Mouse (Mus musculus): Measurements from ENCODE around the gene Zfp46. TPM values are rescaled to one million over a fixed set of nuclear protein-coding genes. Genes with fewer than 3 reads are reported as not detected.

Zfp46 gene
- polyA plus RNA-seq, 1 experiment, result 26.3 TPM

DNA sequence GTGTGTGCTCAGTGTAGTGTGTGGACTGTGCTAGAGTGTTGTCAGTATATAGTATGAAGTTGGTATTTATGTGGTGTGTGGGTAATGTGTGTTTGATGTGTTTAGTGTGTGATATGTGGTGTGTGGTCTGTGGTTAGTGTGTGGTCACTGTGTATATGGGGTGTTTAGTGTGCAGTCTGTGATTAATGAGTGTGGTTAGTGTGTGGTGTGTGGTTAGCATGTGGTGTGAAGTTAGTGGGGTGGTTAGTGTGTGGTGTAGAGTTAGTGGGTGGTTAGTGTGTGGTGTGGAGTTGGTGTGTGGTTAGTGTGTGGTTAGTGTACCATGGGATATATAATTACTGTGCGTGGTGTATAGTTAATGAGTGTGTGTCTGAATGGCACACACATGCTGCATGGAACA is 15.6 kb upstream of the Zfp46 start:
- Histone ChIP-seq H3K27ac (ENCODE audit: insufficient read depth, low read length) (no peak overlapping the region), H3K4me3 (replicated peaks; ENCODE audit: insufficient read depth, low read depth, low read length) (no peak overlapping the region), H3K27me3 (ENCODE audit: control insufficient read depth, insufficient read depth, low read length) (no peaks in the 10 kb centered on the region), H3K4me1 (ENCODE audit: control insufficient read depth, insufficient read depth, low read length) (no peaks in the 10 kb centered on the region)
- TF ChIP-seq CTCF (IDR thresholded peaks at IDR 0.05; ENCODE audit: borderline replicate concordance, insufficient read depth, low read depth, low read length) (no peak), POLR2A (IDR thresholded peaks at IDR 0.05; ENCODE audit: borderline replicate concordance, insufficient read depth, low read length) (no peak)
- no peak for DNase-seq
- WGBS, result 86% methylated on average over 1 of the region's 1 CpGs

GRCm38 (mm10) chr4:136270648-136271047 is 13.8 kb upstream of the Zfp46 start:
- DNase-seq, result no peak
- Histone ChIP-seq H3K4me3 (replicated peaks; ENCODE audit: insufficient read depth, low read depth, low read length) (no peak overlapping the region), H3K27me3 (ENCODE audit: control insufficient read depth, insufficient read depth, low read length) (no peaks in the 10 kb centered on the region), H3K4me1 (ENCODE audit: control insufficient read depth, insufficient read depth, low read length) (no peaks in the 10 kb centered on the region), H3K27ac (ENCODE audit: insufficient read depth, low read length) (no peak overlapping the region)
- TF ChIP-seq CTCF (IDR thresholded peaks at IDR 0.05; ENCODE audit: borderline replicate concordance, insufficient read depth, low read depth, low read length) (no peak), POLR2A (IDR thresholded peaks at IDR 0.05; ENCODE audit: borderline replicate concordance, insufficient read depth, low read length) (no peak)
- 74% methylated on average over 8 of the region's 8 CpGs for WGBS

GRCm38 (mm10) chr4:136281097-136281496 is 3.4 kb upstream of the Zfp46 start:
- no peak overlapping the region for H3K4me3 ChIP-seq (replicated peaks; ENCODE audit: insufficient read depth, low read depth, low read length)
- no peak for TF ChIP-seq CTCF (IDR thresholded peaks at IDR 0.05; ENCODE audit: borderline replicate concordance, insufficient read depth, low read depth, low read length)
- TF ChIP-seq POLR2A (IDR thresholded peaks at IDR 0.05; ENCODE audit: borderline replicate concordance, insufficient read depth, low read length), result no peak

GRCm38 (mm10) chr4:136281611-136282010 is 2.9 kb upstream of the Zfp46 start:
- no peaks in the 10 kb centered on the region for H3K27me3 ChIP-seq (ENCODE audit: control insufficient read depth, insufficient read depth, low read length)
- H3K4me3 ChIP-seq (replicated peaks; ENCODE audit: insufficient read depth, low read depth, low read length), result no peak overlapping the region
- H3K27ac ChIP-seq (ENCODE audit: insufficient read depth, low read length), result no peak overlapping the region
- TF ChIP-seq POLR2A (IDR thresholded peaks at IDR 0.05; ENCODE audit: borderline replicate concordance, insufficient read depth, low read length), result no peak
- TF ChIP-seq CTCF (IDR thresholded peaks at IDR 0.05; ENCODE audit: borderline replicate concordance, insufficient read depth, low read depth, low read length), result no peak
- DNase-seq, result no peak
- peaks cover 1% of the 10 kb centered on the region; the same call in 1 of the 2 replicates for H3K4me1 ChIP-seq (ENCODE audit: control insufficient read depth, insufficient read depth, low read length)
- 84% methylated on average over 9 of the region's 9 CpGs for WGBS

More at GRCm38 (mm10) chr4:136281097-136281496, 3.4 kb upstream of the Zfp46 start:
- no peak for DNase-seq
- no peaks in the 10 kb centered on the region for H3K27me3 ChIP-seq (ENCODE audit: control insufficient read depth, insufficient read depth, low read length)
- WGBS, result 92% methylated on average over 8 of the region's 8 CpGs
- H3K4me1 ChIP-seq (ENCODE audit: control insufficient read depth, insufficient read depth, low read length), result no peaks in the 10 kb centered on the region; the same call in 1 of the 2 replicates
- H3K27ac ChIP-seq (ENCODE audit: insufficient read depth, low read length), result no peak overlapping the region

DNA sequence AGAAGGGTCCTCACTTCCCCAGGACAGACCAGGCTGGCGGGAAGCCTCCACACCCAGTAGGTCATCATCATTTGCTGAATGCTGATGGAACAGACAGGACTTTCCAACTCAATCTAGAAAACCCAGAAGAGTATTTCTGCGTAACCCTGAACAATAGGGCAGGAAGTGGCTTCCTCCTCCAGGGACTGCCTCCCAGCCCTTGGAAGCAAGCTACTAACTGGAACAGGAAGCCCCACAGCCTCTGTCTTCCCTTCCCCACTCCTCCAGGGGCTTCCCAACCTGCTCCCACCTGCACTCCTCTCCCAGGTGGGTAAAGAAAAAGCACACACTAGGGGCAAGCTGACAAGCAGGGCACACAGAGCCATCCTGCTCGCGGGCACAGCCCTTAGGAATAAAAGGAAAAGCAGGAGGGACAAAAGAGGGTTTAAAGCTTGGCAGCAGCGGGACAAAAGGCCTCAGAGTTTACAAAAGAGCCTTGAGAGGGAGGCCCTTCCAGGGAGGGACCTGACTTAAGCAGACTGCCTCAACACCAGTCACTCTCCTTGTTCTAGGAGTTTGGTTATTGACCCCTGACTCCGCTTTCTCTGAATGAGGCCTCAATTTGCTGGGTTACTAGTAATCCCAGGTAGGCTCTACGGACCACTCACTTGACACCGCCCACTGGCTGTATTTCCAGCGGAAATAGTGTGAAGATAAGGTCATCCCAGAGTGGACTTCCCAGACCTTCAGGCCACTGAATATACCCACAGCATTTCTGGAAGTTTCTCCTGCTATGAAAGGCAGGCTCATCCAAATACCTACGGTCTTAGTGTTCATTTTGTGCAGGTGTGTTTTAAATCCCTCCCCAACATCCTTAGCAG is 1.6 kb upstream of the Zfp46 start:
- DNase-seq, result no peak
- Histone ChIP-seq H3K27me3 (ENCODE audit: control insufficient read depth, insufficient read depth, low read length) (no peaks in the 10 kb centered on the region), H3K27ac (ENCODE audit: insufficient read depth, low read length) (no peak overlapping the region), H3K4me1 (ENCODE audit: control insufficient read depth, insufficient read depth, low read length) (peaks cover 3% of the 10 kb centered on the region; the same call in 1 of the 2 replicates), H3K4me3 (replicated peaks; ENCODE audit: insufficient read depth, low read depth, low read length) (no peak overlapping the region)
- TF ChIP-seq CTCF (IDR thresholded peaks at IDR 0.05; ENCODE audit: borderline replicate concordance, insufficient read depth, low read depth, low read length) (no peak), POLR2A (IDR thresholded peaks at IDR 0.05; ENCODE audit: borderline replicate concordance, insufficient read depth, low read length) (no peak)
- 72% methylated on average over 10 of the region's 10 CpGs for WGBS

- H3K27ac ChIP-seq (ENCODE audit: insufficient read depth, low read length), result no peak overlapping the region; the same call in 1 of the 2 replicates
Measured at GRCm38 (mm10) chr4:136283783-136284182, 700 bp upstream of the Zfp46 start.

DNA sequence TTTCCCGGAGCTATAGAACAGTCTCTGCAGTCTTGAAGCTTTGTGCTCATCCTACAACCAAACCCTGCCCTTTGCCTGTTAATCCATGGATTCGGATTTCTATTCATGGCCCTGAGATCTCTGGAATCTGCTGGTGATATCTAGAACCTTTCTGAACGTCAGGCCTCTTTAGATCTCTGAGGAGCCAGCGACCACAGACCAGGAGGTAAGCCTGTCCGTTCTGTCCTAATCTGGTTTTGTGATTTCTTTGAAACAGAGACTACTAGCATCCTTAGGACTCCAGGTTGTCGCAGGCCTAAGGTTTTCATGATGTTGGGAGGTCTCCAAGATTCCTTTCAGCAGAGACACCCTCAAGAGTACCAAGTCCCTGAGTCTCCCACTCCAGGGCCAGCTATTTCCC is 408 bp downstream of the Zfp46 start:
- Histone ChIP-seq H3K27ac (ENCODE audit: insufficient read depth, low read length) (peak overlapping the region; percentile 72), H3K4me1 (ENCODE audit: control insufficient read depth, insufficient read depth, low read length) (peaks cover 3% of the 10 kb centered on the region; the same call in 1 of the 2 replicates), H3K4me3 (replicated peaks; ENCODE audit: insufficient read depth, low read depth, low read length) (peak overlapping the region; percentile 92), H3K27me3 (ENCODE audit: control insufficient read depth, insufficient read depth, low read length) (no peaks in the 10 kb centered on the region)
- TF ChIP-seq CTCF (IDR thresholded peaks at IDR 0.05; ENCODE audit: borderline replicate concordance, insufficient read depth, low read depth, low read length) (no peak), POLR2A (IDR thresholded peaks at IDR 0.05; ENCODE audit: borderline replicate concordance, insufficient read depth, low read length) (no peak)
- WGBS, result 3% methylated on average over 6 of the region's 6 CpGs
- DNase-seq, result peak in 1 of 2 experiments; percentile 61

More at GRCm38 (mm10) chr4:136283783-136284182, 700 bp upstream of the Zfp46 start:
- 22% methylated on average over 2 of the region's 2 CpGs for whole genome bisulfite sequencing
- DNase-seq, result peak in 1 of 2 experiments; percentile 41
- Histone ChIP-seq H3K4me1 (ENCODE audit: control insufficient read depth, insufficient read depth, low read length) (peaks cover 3% of the 10 kb centered on the region; the same call in 1 of the 2 replicates), H3K27me3 (ENCODE audit: control insufficient read depth, insufficient read depth, low read length) (no peaks in the 10 kb centered on the region), H3K4me3 (replicated peaks; ENCODE audit: insufficient read depth, low read depth, low read length) (no peak overlapping the region)
- no peak for TF ChIP-seq POLR2A (IDR thresholded peaks at IDR 0.05; ENCODE audit: borderline replicate concordance, insufficient read depth, low read length)

DNA sequence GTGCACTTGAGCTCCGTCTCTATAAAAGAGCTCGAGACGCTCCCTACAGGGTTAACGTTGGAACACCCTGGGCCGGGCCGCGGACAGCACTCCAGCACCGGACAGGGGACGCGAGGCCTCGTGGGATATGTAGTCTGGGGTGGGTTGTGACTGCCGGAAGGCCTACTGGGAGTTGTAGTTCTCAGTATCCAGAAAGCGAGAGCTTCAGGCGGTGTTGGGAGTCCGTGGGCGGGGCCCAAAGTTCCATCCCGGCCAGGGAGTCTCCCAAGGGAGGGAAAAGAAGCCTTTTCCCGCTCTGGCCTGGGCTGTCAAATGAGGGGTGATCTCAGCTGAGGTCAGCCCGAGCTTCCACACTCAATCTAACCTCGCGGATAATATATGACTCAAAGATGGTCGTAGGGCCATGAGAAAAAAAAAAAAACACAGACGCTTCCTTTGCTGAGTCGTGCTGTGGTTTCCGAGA is 896 bp downstream of the Zfp46 start:
- WGBS, result under 1% methylated on average over 25 of the region's 25 CpGs

More for the DNA sequence above, 896 bp downstream of the Zfp46 start:
- H3K4me3 ChIP-seq (replicated peaks; ENCODE audit: insufficient read depth, low read depth, low read length), result peak overlapping the region; percentile 92
- H3K27ac ChIP-seq (ENCODE audit: insufficient read depth, low read length), result peak overlapping the region; percentile 72
- no peak for TF ChIP-seq CTCF (IDR thresholded peaks at IDR 0.05; ENCODE audit: borderline replicate concordance, insufficient read depth, low read depth, low read length)
- TF ChIP-seq POLR2A (IDR thresholded peaks at IDR 0.05; ENCODE audit: borderline replicate concordance, insufficient read depth, low read length), result peak; percentile 70; the same call in 1 of the 2 replicates
- peak; percentile 94 to 97 for DNase-seq
- H3K27me3 ChIP-seq (ENCODE audit: control insufficient read depth, insufficient read depth, low read length), result no peaks in the 10 kb centered on the region
- peaks cover 3% of the 10 kb centered on the region; the same call in 1 of the 2 replicates for H3K4me1 ChIP-seq (ENCODE audit: control insufficient read depth, insufficient read depth, low read length)

All from cerebellum, adult 2 months (tissue).